Mouse (Mus musculus) hindbrain, embryonic 16.5 days (tissue): Measurements from ENCODE around the gene Ncoa4. TPM values are rescaled to one million over a fixed set of nuclear protein-coding genes. Genes with fewer than 3 reads are reported as not detected.
"Not testable (repeated sequence)": the region's sequence is repeated elsewhere in the genome, so short reads cannot be mapped to it uniquely, and the experiment has no call there.

Experiments
- ATAC-seq: fragments of 200-750 bp; cut with Nextera tagmentation; 2 replicates; pipeline ENCODE4 v1.8.0; 2017; ENCODE audit warnings: moderate TSS enrichment, moderate library complexity
- H3K27ac ChIP-seq: fragments of 300-500 bp; sonication (generic); 2 replicates; pipeline ENCODE4 v1.5.1; 2014; ENCODE audit warnings: low read depth, mild to moderate bottlenecking, control low read depth, low read length, moderate library complexity
- H3K27me3 ChIP-seq: fragments of 300-500 bp; sonication (generic); replicated peaks from 2 replicates; pipeline ENCODE4 v1.6.1; 2014; ENCODE audit warnings: low read length; ENCODE audit not compliant: control insufficient read depth, insufficient read depth
- H3K36me3 ChIP-seq: fragments of 300-500 bp; sonication (generic); 2 replicates; pipeline ENCODE4 v1.6.1; 2014; ENCODE audit warnings: mild to moderate bottlenecking, low read length, moderate library complexity, mixed read lengths; ENCODE audit not compliant: control insufficient read depth, insufficient read depth
- H3K4me1 ChIP-seq: fragments of 300-500 bp; sonication (generic); 2 replicates; pipeline ENCODE4 v1.6.1; 2014; ENCODE audit warnings: low read depth, low read length; ENCODE audit not compliant: control insufficient read depth, insufficient read depth
- H3K4me2 ChIP-seq: fragments of 300-500 bp; sonication (generic); 2 replicates; pipeline ENCODE4 v1.6.1; 2014; ENCODE audit warnings: mild to moderate bottlenecking, low read length, control low read depth, moderate library complexity
- H3K4me3 ChIP-seq: fragments of 300-500 bp; sonication (generic); 2 replicates; pipeline ENCODE4 v1.5.1; 2014; ENCODE audit warnings: mild to moderate bottlenecking, low read length, control low read depth, moderate library complexity
- H3K9ac ChIP-seq: fragments of 300-500 bp; sonication (generic); 2 replicates; pipeline ENCODE4 v1.6.1; 2014; ENCODE audit warnings: low read depth, mild to moderate bottlenecking, control low read depth, low read length, moderate library complexity
- H3K9me3 ChIP-seq: fragments of 300-500 bp; sonication (generic); 2 replicates; pipeline ENCODE4 v1.6.1; 2014; ENCODE audit warnings: mild to moderate bottlenecking, low read length, moderate library complexity; ENCODE audit not compliant: control insufficient read depth
- WGBS: fragments of 180-500 bp; shearing (Covaris S2); extraction: QIAGEN DNeasy Blood & Tissue Kit; methylation state at CpG from one replicate; pipeline ENCODE4 v1.1.7; 2014; 5-methylcytosine and 5-hydroxymethylcytosine counted together
- polyA plus RNA-seq: library from polyadenylated mRNA; unstranded; fragments of >200 nt; fragmentation: Nextera tagmentation; extraction: Ambion mirVana; gene quantifications from 2 replicates; pipeline ENCODE4 v1.2.1, GENCODE M21; 2015

The Ncoa4 gene
- polyA plus RNA-seq, 1 experiment from 2014 or later = 104 TPM

GRCm38 (mm10) chr14:32136467-32136866, 23.2 kb upstream of the Ncoa4 start:
- not testable (repeated sequence) for H3K4me2 ChIP-seq, H3K27me3 ChIP-seq, H3K9me3 ChIP-seq, ATAC-seq, H3K4me1 ChIP-seq, H3K27ac ChIP-seq, H3K36me3 ChIP-seq, H3K4me3 ChIP-seq, H3K9ac ChIP-seq
- 68% methylated on average over 3 of the region's 3 CpGs for WGBS

- H3K27me3 ChIP-seq = no peaks in the 10 kb centered on the region; the same call in 1 of the 2 replicates
- no peaks in the 10 kb centered on the region for H3K9me3 ChIP-seq
- 80% methylated on average over 5 of the region's 5 CpGs for WGBS
- no peak overlapping the region for H3K27ac ChIP-seq
- H3K9ac ChIP-seq = no peak overlapping the region
- no peak overlapping the region for H3K4me2 ChIP-seq
- H3K4me1 ChIP-seq = no peaks in the 10 kb centered on the region
- no peaks in the 10 kb centered on the region for H3K36me3 ChIP-seq
- no peak overlapping the region for H3K4me3 ChIP-seq
- no peak for ATAC-seq
Measured at GRCm38 (mm10) chr14:32140359-32140965, 19.2 kb upstream of the Ncoa4 start.

DNA sequence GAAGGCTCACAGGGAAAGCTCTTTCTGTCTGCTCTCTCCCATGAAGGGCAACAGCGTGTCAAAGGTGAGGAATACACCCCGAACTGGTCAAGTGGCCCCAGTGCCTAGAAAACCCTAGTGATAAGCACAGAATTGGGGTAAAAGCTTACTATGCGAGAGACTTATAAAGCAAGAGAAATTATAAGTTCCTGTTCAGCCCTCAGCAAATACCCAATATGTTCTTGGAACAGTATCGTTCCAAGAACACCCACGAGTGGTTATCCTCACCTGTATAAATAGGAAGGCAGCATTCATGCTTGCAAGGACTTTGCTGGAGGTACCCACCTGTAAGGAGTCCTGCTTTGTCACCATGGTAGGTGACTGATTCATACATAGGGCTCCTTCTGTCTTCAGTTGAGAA, 17.9 kb upstream of the Ncoa4 start, which contains the start of gene Msmb:
Gene Msmb, plus strand, starts transcription at position 301 of the 400 bp plus-strand sequence.
- Histone ChIP-seq H3K36me3 (no peaks in the 10 kb centered on the region), H3K9ac (no peak within 1 kb of the TSS), H3K9me3 (no peaks in the 10 kb centered on the region), H3K4me2 (no peak within 1 kb of the TSS), H3K27ac (no peak within 1 kb of the TSS), H3K27me3 (no peaks in the 10 kb centered on the region; the same call in 1 of the 2 replicates), H3K4me1 (no peaks in the 10 kb centered on the region), H3K4me3 (no peak within 1 kb of the TSS)
- whole genome bisulfite sequencing = 89% methylated on average over 5 of the region's 5 CpGs
- ATAC-seq = no peak

- Histone ChIP-seq H3K9me3 (0 out of 2 replicates have a peak, but pooled peaks cover 2% of the 10 kb centered on the region), H3K4me1 (no peaks in the 10 kb centered on the region), H3K4me3 (no peak overlapping the region), H3K27me3 (no peaks in the 10 kb centered on the region), H3K27ac (no peak overlapping the region), H3K4me2 (no peak overlapping the region), H3K36me3 (no peaks in the 10 kb centered on the region), H3K9ac (no peak overlapping the region)
- no peak for ATAC-seq
Measured at GRCm38 (mm10) chr14:32144734-32145133, 14.9 kb upstream of the Ncoa4 start.

- H3K27me3 ChIP-seq = no peaks in the 10 kb centered on the region
- no peak overlapping the region for H3K4me3 ChIP-seq
- H3K27ac ChIP-seq = no peak overlapping the region
- no peak overlapping the region for H3K9ac ChIP-seq
- H3K36me3 ChIP-seq = no peaks in the 10 kb centered on the region
- 72% methylated on average over 4 of the region's 4 CpGs for WGBS
- H3K4me2 ChIP-seq = no peak overlapping the region
- 0 out of 2 replicates have a peak, but pooled peaks cover 2% of the 10 kb centered on the region for H3K9me3 ChIP-seq
- no peak for ATAC-seq
- H3K4me1 ChIP-seq = no peaks in the 10 kb centered on the region
Measured at GRCm38 (mm10) chr14:32145401-32145800, 14.3 kb upstream of the Ncoa4 start.

- Histone ChIP-seq H3K9ac (no peak overlapping the region), H3K9me3 (0 out of 2 replicates have a peak, but pooled peaks cover 2% of the 10 kb centered on the region), H3K27ac (no peak overlapping the region), H3K4me3 (no peak overlapping the region), H3K27me3 (no peaks in the 10 kb centered on the region), H3K4me1 (no peaks in the 10 kb centered on the region), H3K36me3 (no peaks in the 10 kb centered on the region), H3K4me2 (no peak overlapping the region)
- 89% methylated on average over 7 of the region's 7 CpGs for WGBS
- ATAC-seq = no peak
Measured at GRCm38 (mm10) chr14:32145809-32146511, 13.7 kb upstream of the Ncoa4 start.

DNA sequence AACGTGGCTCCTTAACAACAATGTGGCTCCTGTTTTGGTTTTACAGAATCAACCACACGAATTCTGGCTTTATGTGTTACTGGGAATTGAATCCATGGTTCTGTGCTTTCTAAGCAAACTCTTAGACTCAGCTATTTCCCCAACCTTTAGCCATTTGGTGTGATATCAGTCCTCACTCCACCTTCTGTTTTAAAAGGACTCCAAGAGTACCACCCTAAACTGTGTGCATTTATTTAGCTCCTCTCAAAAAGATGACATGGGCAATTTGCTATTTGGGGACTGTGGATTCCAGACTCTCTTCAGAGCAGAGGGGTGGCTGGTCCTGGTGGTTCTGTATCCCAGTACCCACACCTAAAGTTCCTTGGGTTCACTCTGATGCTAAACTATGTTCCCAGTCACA, 13.1 kb upstream of the Ncoa4 start:
- no peak for ATAC-seq
- WGBS = 74% methylated on average over 2 of the region's 2 CpGs
- Histone ChIP-seq H3K4me3 (no peak overlapping the region), H3K9ac (no peak overlapping the region), H3K4me2 (no peak overlapping the region), H3K36me3 (no peaks in the 10 kb centered on the region), H3K9me3 (0 out of 2 replicates have a peak, but pooled peaks cover 2% of the 10 kb centered on the region), H3K27me3 (no peaks in the 10 kb centered on the region), H3K4me1 (no peaks in the 10 kb centered on the region), H3K27ac (no peak overlapping the region)

GRCm38 (mm10) chr14:32150872-32151271, 8.8 kb upstream of the Ncoa4 start:
- no peak overlapping the region for H3K4me2 ChIP-seq
- 95% methylated on average over 2 of the region's 2 CpGs for WGBS
- H3K4me3 ChIP-seq = no peak overlapping the region
- 0 out of 2 replicates have a peak, but pooled peaks cover 2% of the 10 kb centered on the region for H3K9me3 ChIP-seq
- H3K36me3 ChIP-seq = no peaks in the 10 kb centered on the region
- H3K27me3 ChIP-seq = no peaks in the 10 kb centered on the region
- H3K27ac ChIP-seq = no peak overlapping the region
- H3K4me1 ChIP-seq = no peaks in the 10 kb centered on the region
- ATAC-seq = no peak
- no peak overlapping the region for H3K9ac ChIP-seq

GRCm38 (mm10) chr14:32152243-32152965, 7.3 kb upstream of the Ncoa4 start:
- no peak overlapping the region for H3K27ac ChIP-seq
- no peak for ATAC-seq

More at GRCm38 (mm10) chr14:32152243-32152965, 7.3 kb upstream of the Ncoa4 start:
- WGBS = 90% methylated on average over 18 of the region's 18 CpGs
- H3K9me3 ChIP-seq = no peaks in the 10 kb centered on the region
- H3K9ac ChIP-seq = no peak overlapping the region
- no peak overlapping the region for H3K4me2 ChIP-seq
- no peaks in the 10 kb centered on the region for H3K36me3 ChIP-seq
- H3K4me3 ChIP-seq = no peak overlapping the region
- no peaks in the 10 kb centered on the region for H3K4me1 ChIP-seq
- no peaks in the 10 kb centered on the region for H3K27me3 ChIP-seq
